Mouse (Mus musculus) G1E-ER4 (cell line): Measurements from ENCODE around the gene Arhgef10l. TPM values are rescaled to one million over a fixed set of nuclear protein-coding genes. Genes with fewer than 3 reads are reported as not detected.

Experiments
- GATA1 ChIP-seq: IDR thresholded peaks from one replicate; pipeline ENCODE4 v1.8.0; 2012; ENCODE audit warnings: low read length, inconsistent platforms
- polyA plus RNA-seq: library from polyadenylated mRNA; stranded (reverse); fragments of >175 nt; gene quantifications from 2 replicates; pipeline ENCODE4 v1.2.3, GENCODE M21; 2012

The Arhgef10l gene
- polyA plus RNA-seq, 1 experiment: 0.02 TPM

DNA sequence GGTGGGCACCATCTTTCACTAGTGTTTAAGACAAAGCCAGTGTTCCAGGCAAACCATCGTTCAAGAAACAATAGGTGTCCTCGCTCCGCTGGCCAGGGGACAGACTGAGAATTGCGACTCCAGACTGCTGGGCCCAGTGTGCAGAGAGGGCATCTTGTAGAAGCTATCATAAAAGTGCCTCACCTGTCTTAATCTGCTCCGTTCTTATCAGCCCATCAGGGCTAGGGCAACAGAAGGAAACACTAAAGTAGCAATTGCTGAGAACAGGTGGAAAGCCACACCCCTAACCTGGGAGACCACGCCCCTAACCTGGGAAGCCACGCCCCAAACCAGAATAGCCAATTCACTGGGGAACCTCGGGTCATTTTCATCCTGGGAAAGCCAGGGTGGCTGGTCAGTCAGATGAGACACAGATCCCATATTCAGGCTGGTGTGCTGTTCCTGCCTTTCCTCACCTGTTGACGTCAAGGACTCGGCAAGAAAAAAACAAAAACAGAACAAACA, 140.1 kb downstream of the Arhgef10l start:
- no peak for TF ChIP-seq GATA1

DNA sequence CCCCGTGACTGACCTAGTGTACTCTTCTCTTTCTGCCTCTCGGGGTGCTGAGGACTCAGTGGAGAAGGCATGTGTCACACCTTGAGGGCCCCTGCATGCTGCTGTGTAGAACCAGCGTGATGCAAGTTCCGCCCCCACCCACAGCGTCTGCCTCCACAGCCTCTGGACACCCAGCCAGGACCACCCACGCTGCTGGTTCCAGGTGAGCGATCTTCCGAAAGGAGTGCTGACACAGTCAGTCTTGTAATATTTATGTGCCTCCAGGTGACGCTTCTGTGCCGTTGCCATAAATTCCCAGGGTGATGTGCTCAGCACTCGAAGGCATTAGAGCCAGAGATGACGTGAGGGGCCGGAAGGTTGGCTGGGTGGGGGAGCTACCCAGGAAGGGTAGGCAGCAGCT, 140.9 kb downstream of the Arhgef10l start:
- no peak for TF ChIP-seq GATA1

DNA sequence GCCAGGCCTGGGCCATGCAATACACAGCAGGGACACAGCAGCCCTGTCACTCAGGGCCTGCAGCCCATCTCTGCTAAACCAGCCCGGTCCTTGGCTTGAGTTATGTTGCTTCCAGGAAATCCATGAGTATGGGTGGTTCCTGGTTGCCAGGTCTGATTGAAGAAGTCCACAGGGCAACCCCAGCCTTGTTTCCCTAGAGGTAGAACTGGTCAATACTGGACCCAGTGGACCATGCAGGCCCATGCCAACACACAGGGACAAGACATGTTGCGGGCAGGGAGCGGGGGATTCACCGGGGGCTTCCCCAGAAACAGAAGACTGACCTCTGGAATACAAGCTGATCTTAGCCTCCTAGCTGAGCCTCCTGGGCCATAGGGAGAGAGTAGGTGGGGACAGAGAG, 142.9 kb downstream of the Arhgef10l start:
- TF ChIP-seq GATA1: no peak

DNA sequence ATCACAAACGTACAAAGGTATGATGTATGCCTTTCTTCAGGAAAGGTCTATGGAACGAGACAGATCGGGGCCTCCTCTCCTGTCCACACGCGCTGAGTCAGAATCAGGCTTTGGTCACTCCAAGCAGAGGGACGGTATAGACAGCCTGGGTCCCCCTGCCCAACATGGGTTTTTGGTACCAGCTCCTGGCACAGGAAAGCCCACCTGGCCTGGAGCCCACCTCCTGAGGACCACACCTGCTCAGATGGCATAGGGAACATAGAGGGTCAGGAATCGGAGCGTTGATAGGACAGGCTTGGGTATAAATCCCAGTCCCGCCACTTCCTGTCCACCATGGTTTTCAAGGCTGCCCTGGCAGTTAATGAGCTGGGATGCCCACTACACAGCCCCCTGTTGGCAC, 145.1 kb downstream of the Arhgef10l start:
- TF ChIP-seq GATA1: no peak

DNA sequence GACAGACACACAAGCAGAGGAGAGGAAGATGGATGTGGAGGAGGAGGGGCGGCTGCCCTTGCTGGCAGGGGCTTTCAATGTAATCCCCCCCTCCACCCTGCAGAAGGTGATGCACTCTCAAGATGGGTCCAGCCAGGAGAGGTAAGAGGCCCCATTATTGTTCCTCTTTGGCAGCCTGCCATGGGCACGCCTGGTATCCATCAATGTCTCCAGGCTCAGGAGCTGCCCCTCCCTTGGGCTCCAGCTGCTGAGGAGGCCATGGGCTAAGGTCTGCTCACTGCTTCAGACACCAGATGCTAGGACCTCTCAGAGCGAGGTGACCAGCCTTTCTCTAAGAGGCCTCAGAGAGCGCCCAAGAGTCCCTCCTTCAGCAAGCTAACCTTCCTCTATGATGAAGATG, 152.0 kb downstream of the Arhgef10l start:
- TF ChIP-seq GATA1: no peak

DNA sequence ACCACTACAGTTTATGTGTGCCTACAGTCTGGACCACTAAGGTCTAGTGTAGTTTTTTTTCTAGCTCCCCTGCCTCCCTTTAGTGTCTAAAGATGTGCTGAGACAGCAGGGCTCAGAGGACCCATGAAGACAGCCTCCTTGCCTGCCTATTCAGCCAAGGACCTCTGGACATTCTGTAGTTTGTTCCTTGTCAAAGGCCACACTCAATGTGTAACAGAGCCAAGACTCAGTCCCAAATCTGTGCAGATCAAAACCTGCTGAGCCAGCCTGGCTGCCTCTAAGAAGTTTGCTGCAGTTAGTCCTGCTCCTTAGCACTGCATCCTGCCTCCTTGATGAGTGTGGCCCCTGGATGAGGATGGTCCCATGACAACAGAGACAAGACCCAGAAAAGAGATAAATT, 156.0 kb downstream of the Arhgef10l start:
- TF ChIP-seq GATA1: no peak

DNA sequence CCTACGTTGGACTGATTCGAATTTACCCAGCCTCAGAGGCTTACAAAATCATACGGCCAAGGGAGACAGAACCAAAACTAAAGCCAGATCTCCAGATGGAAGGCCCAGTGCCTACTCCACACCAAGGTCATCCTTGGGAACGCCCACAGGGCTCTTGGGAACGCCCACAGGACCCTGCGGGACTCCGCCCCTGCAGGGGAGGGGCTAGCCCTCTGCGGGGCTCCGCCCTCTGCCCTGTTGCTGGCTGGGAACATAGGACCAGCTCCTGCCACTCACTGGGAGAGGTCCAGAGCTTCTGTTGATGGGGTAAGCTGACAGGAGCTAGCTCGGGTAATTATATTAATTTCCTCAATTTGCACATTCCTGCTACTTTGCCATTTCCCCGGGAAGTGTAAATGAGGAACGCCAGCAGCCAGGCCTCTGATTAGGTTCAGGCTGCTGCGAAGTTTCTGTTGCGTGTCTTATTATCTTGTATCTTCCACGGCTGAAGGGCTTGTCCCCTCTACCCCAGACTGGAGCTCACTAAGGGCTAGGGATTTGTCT, 158.6 kb downstream of the Arhgef10l start:
- no peak for TF ChIP-seq GATA1

DNA sequence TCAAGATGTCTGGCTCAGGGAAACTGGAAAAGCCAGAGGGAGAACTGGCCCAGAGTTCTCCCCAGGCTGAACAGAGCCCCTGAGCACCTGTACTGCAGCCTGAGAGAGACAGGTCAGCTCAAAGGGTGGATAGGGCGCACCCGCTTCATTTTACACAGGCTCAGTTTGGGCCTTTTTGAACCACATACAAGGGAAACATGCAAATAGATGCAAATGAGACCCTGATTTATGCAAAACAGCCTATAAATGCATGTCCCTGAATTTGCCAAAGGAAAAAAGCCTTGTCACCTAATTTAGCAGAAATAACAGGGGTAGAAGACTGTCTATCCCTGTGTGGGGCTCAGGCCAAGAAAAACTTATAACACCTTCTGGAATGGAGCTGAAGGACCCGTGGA, 160.2 kb downstream of the Arhgef10l start:
- no peak for TF ChIP-seq GATA1

DNA sequence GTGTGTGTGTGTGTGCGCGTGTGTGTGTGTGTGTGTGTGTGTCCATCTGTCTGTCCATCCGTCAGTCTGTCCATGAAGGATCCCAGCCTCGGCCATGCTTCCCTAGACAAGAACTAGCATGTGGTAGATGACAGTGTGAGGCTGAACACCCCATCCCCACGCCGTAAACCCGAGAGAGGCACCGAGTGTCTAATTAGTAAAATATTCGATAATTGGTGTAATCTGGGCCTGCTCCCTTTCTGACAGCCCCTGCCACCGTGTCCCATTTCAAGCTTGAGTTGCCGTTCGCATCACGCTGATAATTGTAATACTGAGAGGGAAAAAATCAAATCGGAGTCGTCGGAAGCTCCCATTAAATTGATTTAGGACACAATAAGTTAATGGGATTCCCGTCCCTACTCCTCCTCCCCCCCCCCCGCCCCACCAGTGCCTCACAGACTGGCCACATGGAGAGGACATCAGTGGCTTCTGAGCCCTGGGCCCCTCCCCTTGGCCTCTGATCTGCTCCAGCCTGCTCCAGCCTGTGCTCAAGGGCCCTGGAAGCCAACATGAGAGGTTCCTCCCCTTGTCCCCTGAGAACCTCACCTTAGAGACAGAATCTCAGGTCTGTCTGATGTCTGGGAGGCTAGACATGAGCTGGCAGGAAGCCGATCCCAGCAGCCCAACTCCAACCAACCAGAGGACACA, 160.7 kb downstream of the Arhgef10l start:
- no peak for TF ChIP-seq GATA1

DNA sequence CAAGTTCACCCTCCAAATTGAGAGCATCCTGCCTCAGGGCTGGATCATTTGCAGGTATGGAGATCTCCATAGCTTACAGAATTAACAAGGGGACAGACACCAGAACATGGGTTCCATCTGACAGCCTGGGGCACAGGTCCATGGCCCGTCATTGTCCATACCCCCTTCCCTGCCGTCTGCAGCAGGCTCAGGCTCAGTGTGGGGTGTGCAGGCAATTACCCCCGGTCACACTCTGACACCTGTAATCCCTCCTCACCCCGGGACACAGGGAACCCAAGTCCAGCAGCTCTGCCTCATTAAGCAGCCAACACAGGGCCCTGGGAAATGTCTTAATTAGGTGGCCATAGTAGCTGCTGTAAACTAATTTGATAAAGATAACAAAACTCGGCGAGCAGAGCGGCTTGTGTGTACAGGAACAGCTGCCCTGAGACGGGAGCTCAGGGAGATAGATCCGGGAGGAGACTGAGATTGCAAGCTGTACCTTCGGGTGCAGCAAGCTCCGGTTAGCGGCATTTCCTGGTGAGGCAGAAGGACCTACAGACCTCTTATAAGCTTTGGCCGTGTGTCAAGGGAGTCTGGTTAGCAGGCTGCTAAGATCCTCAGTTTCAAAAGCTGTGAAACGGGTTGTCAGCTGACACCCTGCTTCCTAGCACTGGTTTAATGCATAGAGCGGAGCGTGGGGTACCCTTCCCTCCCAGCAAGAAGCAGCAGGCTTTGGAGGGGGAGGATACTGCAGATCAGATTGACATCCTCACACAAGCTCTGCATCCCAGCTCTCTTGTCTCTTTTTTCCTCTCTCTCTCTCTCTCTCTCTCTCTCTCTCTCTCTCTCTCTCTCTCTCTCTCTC, 161.5 kb downstream of the Arhgef10l start:
- no peak for TF ChIP-seq GATA1

DNA sequence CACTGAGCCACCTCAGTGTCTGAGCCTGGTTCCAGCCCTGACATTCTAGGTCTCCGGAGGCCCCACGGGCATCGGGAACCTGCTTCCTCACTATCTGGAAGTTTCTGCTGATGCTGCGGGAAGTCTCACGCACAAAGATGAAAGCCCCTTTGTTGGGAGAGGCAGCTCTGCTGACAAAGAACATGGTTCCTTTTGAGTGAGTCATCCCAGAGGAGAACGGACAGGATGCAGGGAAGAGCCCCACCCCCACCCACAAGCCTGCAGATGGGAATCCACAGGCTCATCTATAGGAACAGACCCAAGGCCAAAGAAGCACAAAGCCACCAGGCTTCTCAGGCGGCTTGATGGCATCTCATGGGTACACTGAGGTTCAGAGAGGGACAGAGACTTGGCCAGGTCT, 165.0 kb downstream of the Arhgef10l start:
- TF ChIP-seq GATA1: no peak

DNA sequence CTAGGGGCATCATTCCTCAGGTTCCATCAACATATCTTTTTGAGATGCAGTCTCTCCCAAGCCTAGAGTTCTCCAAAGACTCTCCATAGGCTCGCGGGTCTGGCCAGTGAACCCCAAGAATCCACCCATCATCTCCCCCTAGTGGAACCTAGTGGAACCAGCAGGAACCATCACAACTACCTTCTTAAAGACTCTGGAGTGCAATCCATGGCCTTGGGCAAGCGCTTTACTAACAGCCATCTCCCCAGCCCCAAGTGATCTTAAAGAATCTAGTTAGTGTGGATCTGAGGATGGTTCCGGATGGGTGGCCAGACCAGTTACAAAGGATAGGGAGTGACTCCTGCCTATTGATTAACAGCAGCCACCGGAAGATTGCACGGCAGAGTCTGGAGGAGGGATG, 166.2 kb downstream of the Arhgef10l start:
- no peak for TF ChIP-seq GATA1

DNA sequence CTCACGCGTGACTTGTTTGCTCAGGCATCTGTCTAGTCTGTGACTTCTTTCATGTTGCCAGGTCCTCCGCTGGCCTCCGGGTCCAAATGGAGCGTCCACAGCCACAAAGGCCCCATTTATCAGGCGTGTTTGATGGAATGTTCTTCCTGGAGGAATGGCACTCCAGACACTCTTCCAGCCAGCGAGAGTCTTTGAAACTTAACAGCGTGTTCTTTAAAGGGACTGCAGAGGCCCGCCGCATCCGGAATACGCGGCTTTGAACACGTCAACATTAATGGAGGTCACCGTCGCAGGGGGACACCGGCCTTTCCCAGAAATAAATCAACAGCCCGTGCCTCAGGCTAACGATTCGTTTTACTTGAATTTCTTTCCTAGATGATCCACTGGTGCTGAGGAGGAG, 168.6 kb downstream of the Arhgef10l start:
- no peak for TF ChIP-seq GATA1

DNA sequence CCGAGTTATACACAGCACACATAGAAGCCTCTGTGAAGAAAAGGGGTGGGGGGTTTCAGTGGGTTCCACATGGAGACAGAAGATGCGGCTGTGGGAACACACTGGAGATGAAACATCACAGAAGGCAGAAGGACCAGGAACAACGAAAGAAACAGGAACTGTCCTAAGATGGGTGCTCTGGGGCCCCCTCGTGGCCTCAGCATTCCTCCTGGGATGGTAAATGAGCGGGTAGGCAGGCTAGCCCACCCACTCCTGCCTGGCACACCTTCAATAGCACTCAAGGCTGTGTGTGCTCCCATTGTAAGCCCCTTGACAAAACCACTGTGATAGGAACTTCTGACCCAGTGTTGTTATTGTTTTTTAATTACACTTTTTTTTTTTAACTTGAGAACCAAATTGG, 174.3 kb downstream of the Arhgef10l start:
- TF ChIP-seq GATA1: no peak

DNA sequence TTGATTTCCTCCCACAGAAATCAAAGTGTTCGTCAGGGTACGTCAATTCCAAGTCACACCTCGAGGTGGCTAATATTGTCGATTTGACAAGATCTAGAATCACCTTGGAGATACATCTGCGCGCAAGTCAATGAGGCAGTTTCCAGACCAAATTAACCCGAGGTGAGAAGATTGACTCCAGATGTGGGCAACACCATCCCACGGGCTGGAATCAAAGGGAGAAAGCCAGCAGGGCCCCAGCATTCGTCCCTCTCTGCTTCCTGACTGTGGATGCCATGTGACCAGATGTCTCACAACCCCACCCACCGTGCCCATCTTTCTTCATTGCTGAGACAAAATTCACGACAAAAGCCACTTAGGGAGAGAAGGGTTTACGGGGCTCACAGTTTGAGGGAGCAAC, 180.4 kb downstream of the Arhgef10l start:
- no peak for TF ChIP-seq GATA1

DNA sequence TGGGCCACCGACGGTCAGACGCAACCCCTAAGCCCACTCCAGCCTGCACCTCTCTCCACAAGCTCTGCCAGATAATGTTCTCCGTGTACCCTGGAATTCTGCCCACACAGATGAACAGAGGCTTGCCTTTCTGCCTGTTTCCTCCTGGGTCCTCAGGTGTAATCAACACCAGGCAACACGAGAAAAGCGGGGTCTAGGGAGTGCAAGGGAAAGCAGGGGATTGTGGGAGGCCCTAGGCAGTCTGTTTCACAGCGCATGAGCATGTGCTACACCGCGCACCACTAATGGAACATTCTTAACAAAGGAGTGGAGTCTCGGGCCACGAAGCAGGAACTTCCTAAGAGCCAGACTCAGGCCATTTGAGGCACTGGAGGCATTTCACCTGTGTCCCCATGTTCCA, 182.7 kb downstream of the Arhgef10l start:
- no peak for TF ChIP-seq GATA1
